Mouse (Mus musculus): ENCODE results near the gene Gm45234.

DNA sequence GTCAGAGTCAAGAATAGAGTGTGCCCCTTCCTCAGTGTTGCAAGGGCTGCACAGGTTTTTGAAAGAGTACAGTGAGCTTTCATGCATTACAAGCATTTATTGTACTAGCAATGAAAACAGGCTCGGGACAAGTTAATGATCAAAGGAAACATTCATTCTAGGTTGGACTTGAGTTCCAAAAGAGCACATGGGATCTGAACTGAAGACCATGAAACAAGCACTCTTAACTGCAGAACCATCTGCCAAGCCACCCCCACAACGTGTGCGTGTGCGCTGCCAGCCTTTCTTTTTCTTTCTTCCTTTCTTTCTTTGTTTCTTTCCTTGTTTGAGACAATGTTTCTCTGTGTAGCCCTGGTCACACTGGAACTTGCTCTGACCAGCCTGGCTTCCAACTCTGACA, 40.0 kb upstream of the Gm45234 start:
- TF ChIP-seq CTCF (conservative IDR thresholded peaks at IDR 0.05 in 1 of 2, IDR thresholded peaks at IDR 0.05 in 1 of 2; ENCODE audit: low read depth in 2 of 2, low read length in 2 of 2) (no peak), RCOR1 (conservative IDR thresholded peaks at IDR 0.05; ENCODE audit: low read depth, low read length) (no peak), EP300 (IDR thresholded peaks at IDR 0.05; ENCODE audit: low read length) (no peak), POLR2A (IDR thresholded peaks at IDR 0.05; ENCODE audit: low read depth, low read length) (no peak), ETS1 (conservative IDR thresholded peaks at IDR 0.05; ENCODE audit: low read depth, low read length) (no peak), USF1 (IDR thresholded peaks at IDR 0.05; ENCODE audit: low read depth, low read length) (no peak), SIN3A (IDR thresholded peaks at IDR 0.05; ENCODE audit: low read length) (no peak), HCFC1 (IDR thresholded peaks at IDR 0.05; ENCODE audit: low read depth, low read length) (no peak)

Measured in CH12.LX (cell line).